ENCODE assay signal across 7 mouse cellular contexts in the genomic region with DNA sequence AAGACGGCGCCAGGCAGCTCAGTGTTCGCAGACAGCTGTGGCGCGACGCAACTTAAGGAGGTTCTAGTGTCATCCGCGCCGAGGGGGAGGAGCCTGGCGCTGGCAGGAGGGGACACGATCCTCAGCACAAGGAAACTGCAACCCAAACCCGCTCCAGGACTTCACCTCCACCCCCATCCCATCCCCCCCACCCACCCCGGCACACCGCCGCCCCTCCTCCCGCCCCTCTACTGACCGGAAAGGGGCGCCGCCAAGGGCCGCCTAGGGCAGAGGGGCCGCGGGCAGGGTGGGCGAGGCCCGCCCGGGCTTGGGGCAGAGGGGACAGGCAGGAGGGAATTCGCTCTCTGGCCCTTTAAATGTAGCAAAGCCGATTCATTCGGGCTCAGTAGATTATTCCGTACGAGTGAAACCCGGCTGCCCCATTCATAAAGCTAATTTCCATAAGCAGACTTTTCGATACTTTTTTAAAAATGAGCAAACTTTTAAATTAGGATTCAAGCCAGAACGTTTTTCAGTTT. TPM values are rescaled to one million over a fixed set of nuclear protein-coding genes. Genes with fewer than 3 reads are reported as not detected.
DNase-seq lines count a peak whose midpoint lies in the region; ATAC-seq and TF ChIP-seq lines count a peak whose summit lies in the region.

No protein-coding gene starts in this region.

- H3K9ac ChIP-seq in ES-E14 (ENCODE audit: insufficient read depth, low read depth, low read length, poor library complexity, severe bottlenecking) = no peak overlapping the region
- H3K9ac ChIP-seq in heart, embryonic 13.5 days = peak overlapping the region; percentile 80

- DNase-seq in ES-E14 (ENCODE audit: low read depth, low spot score) = no peak
- DNase-seq in kidney, postnatal 10 days = peak; percentile 74
- DNase-seq in thymus, adult 2 months = peak; percentile 84

- no peaks in the 10 kb centered on the region for H3K9me3 ChIP-seq in ES-E14 (ENCODE audit: control insufficient read depth, insufficient read depth, low read depth, low read length)
- no peaks in the 10 kb centered on the region for H3K9me3 ChIP-seq in heart, embryonic 13.5 days

- peak overlapping the region; percentile 97 for H3K4me2 ChIP-seq in heart, embryonic 13.5 days

- H3K79me2 ChIP-seq in macrophage (ENCODE audit: inconsistent target) = no peaks in the 10 kb centered on the region

- peaks cover 0 to 14% of the 10 kb centered on the region in 2 experiments; a peak in 2 of 4 replicates for H3K4me1 ChIP-seq in ES-E14 (ENCODE audit: control insufficient read depth in 2 of 2, insufficient read depth in 2 of 2, low read length in 2 of 2, poor library complexity in 1 of 2)
- 0 out of 2 replicates have a peak, but pooled peaks cover 4% of the 10 kb centered on the region for H3K4me1 ChIP-seq in bone marrow macrophage, adult 2 months (ENCODE audit: control insufficient read depth, insufficient read depth, low read length)
- H3K4me1 ChIP-seq in heart, embryonic 13.5 days = peaks cover 60% of the 10 kb centered on the region
- H3K4me1 ChIP-seq in thymus, adult 2 months (replicated peaks; ENCODE audit: control insufficient read depth, insufficient read depth, low read length) = peaks cover 44% of the 10 kb centered on the region

- H3K27ac ChIP-seq in ES-E14 (ENCODE audit: insufficient read depth, low read depth, low read length, poor library complexity, severe bottlenecking) (no peak overlapping the region), macrophage (no peak overlapping the region)
- H3K27ac ChIP-seq in bone marrow macrophage, adult 2 months (ENCODE audit: insufficient read depth, low read depth, low read length) = no peak overlapping the region
- peak overlapping the region; percentile 78 for H3K27ac ChIP-seq in heart, embryonic 13.5 days (replicated peaks)
- peak overlapping the region; percentile 75 for H3K27ac ChIP-seq in thymus, adult 2 months (ENCODE audit: control insufficient read depth, insufficient read depth, low read length)

- under 1% methylated on average over 29 of the region's 33 CpGs for whole genome bisulfite sequencing in heart, embryonic 13.5 days
- 1% methylated on average over 23 of the region's 33 CpGs for WGBS in macrophage (ENCODE audit: missing documents)
- under 1% methylated on average over 31 of the region's 33 CpGs for WGBS in thymus, adult 2 months

- ATAC-seq in heart, embryonic 13.5 days (ENCODE audit: extremely low read depth, insufficient number of reproducible peaks, low FRiP score, low TSS enrichment) = peak; percentile 32; the same call in 1 of the 2 replicates
- no peak for ATAC-seq in monocyte, adult 5-6 weeks (replicated peaks; ENCODE audit: insufficient number of reproducible peaks, low FRiP score, low TSS enrichment, poor library complexity, severe bottlenecking)

- H3K36me3 ChIP-seq in ES-E14 (ENCODE audit: control insufficient read depth, insufficient read depth, low read length, poor library complexity, severe bottlenecking) = no peaks in the 10 kb centered on the region
- no peaks in the 10 kb centered on the region for H3K36me3 ChIP-seq in heart, embryonic 13.5 days
- H3K36me3 ChIP-seq in macrophage (ENCODE audit: inconsistent target) = no peaks in the 10 kb centered on the region
- H3K36me3 ChIP-seq in thymus, adult 2 months (ENCODE audit: control insufficient read depth, insufficient read depth, low read length) = peaks cover 14% of the 10 kb centered on the region

- peaks cover 88% of the 10 kb centered on the region for H3K27me3 ChIP-seq in heart, embryonic 13.5 days (replicated peaks)
- H3K27me3 ChIP-seq in thymus, adult 2 months (ENCODE audit: control insufficient read depth, insufficient read depth, low read length) = peaks cover 25% of the 10 kb centered on the region

- H3K4me3 ChIP-seq in ES-E14 (ENCODE audit: insufficient read depth in 1 of 2, low read depth in 1 of 2, low read length in 2 of 2, poor library complexity in 1 of 2, severe bottlenecking in 1 of 2) (peak overlapping the region; percentile 44 to 58), macrophage (ENCODE audit: inconsistent target) (peak overlapping the region; percentile 41)
- peak overlapping the region; percentile 62 for H3K4me3 ChIP-seq in bone marrow macrophage, adult 2 months (ENCODE audit: insufficient read depth, low read length)
- peak overlapping the region; percentile 64 for H3K4me3 ChIP-seq in heart, embryonic 13.5 days
- peak overlapping the region; percentile 99 for H3K4me3 ChIP-seq in thymus, adult 2 months (ENCODE audit: control insufficient read depth, insufficient read depth, low read length)

- in situ Hi-C loops in ES-E14 (cut with MboI; ENCODE audit: low sequenced_read_pairs in 2 of 2, unreplicated experiment in 2 of 2) = no loop called here

- no peak for TF ChIP-seq POLR2A in bone marrow macrophage, adult 2 months (IDR thresholded peaks at IDR 0.05; ENCODE audit: borderline replicate concordance, low read depth, low read length)
- TF ChIP-seq POLR2A in thymus, adult 2 months (IDR thresholded peaks at IDR 0.05; ENCODE audit: control insufficient read depth, extremely low read depth, insufficient read depth, low read length, poor library complexity) = peak; percentile 74; the same call in 1 of the 2 replicates

- no peak for TF ChIP-seq CTCF in bone marrow macrophage, adult 2 months (IDR thresholded peaks at IDR 0.05; ENCODE audit: low read depth, low read length)
- no peak for TF ChIP-seq CTCF in thymus, adult 2 months (IDR thresholded peaks at IDR 0.05; ENCODE audit: borderline replicate concordance, control insufficient read depth, extremely low read depth, insufficient read depth, low read length, poor library complexity)

TF ChIP-seq in ES-E14, 5 proteins besides CTCF, POLR2A, EP300 and RAD21:
- TF ChIP-seq HCFC1 (IDR thresholded peaks at IDR 0.05; ENCODE audit: borderline replicate concordance, insufficient read depth, low read length) (no peak), MAFK (IDR thresholded peaks at IDR 0.05; ENCODE audit: insufficient read depth, low read depth, low read length) (no peak), CHD2 (IDR thresholded peaks at IDR 0.05; ENCODE audit: low read depth, low read length) (no peak), ZNF384 (IDR thresholded peaks at IDR 0.05; ENCODE audit: low read depth, low read length) (no peak), ZC3H11A (IDR thresholded peaks at IDR 0.05; ENCODE audit: borderline replicate concordance, low read depth, low read length) (no peak)

RNA-seq across cellular contexts. Expression of a gene that starts 2.4 kb away (rescaled TPM):
- 0.54 TPM in 1 of 2 replicates, not detected in the other for total RNA-seq in ES-E14 (2012; rRNA removed)
- polyA plus RNA-seq in bone marrow macrophage, adult 2 months (2012; ENCODE audit: insufficient read depth, insufficient read length, missing spikeins) = not detected in 2 replicates
- polyA plus RNA-seq in heart, embryonic 13.5 days (2015; fragmentation: Nextera tagmentation; extraction: Ambion mirVana) = 0.19 and 0.43 TPM in 2 replicates
- total RNA-seq in macrophage (2018; cell fraction: chromatin; rRNA removed) = not detected
- total RNA-seq in macrophage (2018; cell fraction: cytosol; rRNA removed) = not detected
- total RNA-seq in macrophage (2018; cell fraction: nucleus; rRNA removed) = not detected
- not detected in 3 replicates for polyA plus RNA-seq in macrophage (2018)
- not detected in 2 replicates for polyA plus RNA-seq in thymus, adult 2 months (2012; rRNA removed)
- not detected in 3 replicates for total RNA-seq in monocyte, adult 5-6 weeks (2017)

RNA-seq across cellular contexts. Expression of a gene that starts 10.7 kb away (rescaled TPM):
- total RNA-seq in ES-E14 (2012; rRNA removed) = not detected in 2 replicates
- not detected in 2 replicates for polyA plus RNA-seq in bone marrow macrophage, adult 2 months (2012; ENCODE audit: insufficient read depth, insufficient read length, missing spikeins)
- not detected in 2 replicates for polyA plus RNA-seq in heart, embryonic 13.5 days (2015; fragmentation: Nextera tagmentation; extraction: Ambion mirVana)
- total RNA-seq in macrophage (2018; cell fraction: chromatin; rRNA removed) = not detected
- total RNA-seq in macrophage (2018; cell fraction: cytosol; rRNA removed) = not detected
- not detected for total RNA-seq in macrophage (2018; cell fraction: nucleus; rRNA removed)
- polyA plus RNA-seq in macrophage (2018) = not detected in 3 replicates
- not detected in 2 replicates for polyA plus RNA-seq in thymus, adult 2 months (2012; rRNA removed)
- total RNA-seq in monocyte, adult 5-6 weeks (2017) = not detected in 3 replicates

RNA-seq across cellular contexts. Expression of a gene that starts 11.2 kb away (rescaled TPM):
- total RNA-seq in ES-E14 (2012; rRNA removed) = 0.37 and 2.2 TPM in 2 replicates
- polyA plus RNA-seq in bone marrow macrophage, adult 2 months (2012; ENCODE audit: insufficient read depth, insufficient read length, missing spikeins) = 1.9 TPM in 1 of 2 replicates, not detected in the other
- 3.2 and 3.6 TPM in 2 replicates for polyA plus RNA-seq in heart, embryonic 13.5 days (2015; fragmentation: Nextera tagmentation; extraction: Ambion mirVana)
- total RNA-seq in macrophage (2018; cell fraction: chromatin; rRNA removed) = under 1 TPM in 1 of 26 experiments, not detected in 25; 0.32 TPM
- total RNA-seq in macrophage (2018; cell fraction: cytosol; rRNA removed) = under 1 TPM in 3 of 26 experiments, not detected in 23; under 0.01 to 0.09 (median 0.03) TPM
- under 1 TPM in 1 of 26 experiments, not detected in 25; 0.25 TPM for total RNA-seq in macrophage (2018; cell fraction: nucleus; rRNA removed)
- 0.06 TPM in 1 of 3 replicates, not detected in the others for polyA plus RNA-seq in macrophage (2018)
- polyA plus RNA-seq in thymus, adult 2 months (2012; rRNA removed) = 87.2 and 126 TPM in 2 replicates
- total RNA-seq in monocyte, adult 5-6 weeks (2017) = 2.2 to 10.5 TPM (median 2.9 TPM) in 3 replicates

Comparison
In these comparisons a context has a peak if more than half of its experiments do, and no peak if none do; other contexts are left out.
1. H3K27ac ChIP-seq: peak in heart, embryonic 13.5 days (single experiment) and thymus, adult 2 months (single experiment); none in ES-E14 (single experiment), bone marrow macrophage, adult 2 months (single experiment) and macrophage (single experiment).
2. H3K4me3 ChIP-seq: peak in every context shown above with its lines; median percentile 99 in thymus, adult 2 months; 64 in heart, embryonic 13.5 days; 62 in bone marrow macrophage, adult 2 months; 51 in ES-E14; 41 in macrophage.
3. RNA of a gene that starts 11.2 kb away (polyA plus RNA-seq): 87.2 to 126 TPM in thymus, adult 2 months; 3.2 to 3.6 TPM in heart, embryonic 13.5 days, 0.06 TPM in macrophage and 1.9 TPM in bone marrow macrophage, adult 2 months; every median in the first group is over 10 times any median in the second.